Comparison of ENCODE assay signal across 12 mouse cellular contexts in the genomic region with DNA sequence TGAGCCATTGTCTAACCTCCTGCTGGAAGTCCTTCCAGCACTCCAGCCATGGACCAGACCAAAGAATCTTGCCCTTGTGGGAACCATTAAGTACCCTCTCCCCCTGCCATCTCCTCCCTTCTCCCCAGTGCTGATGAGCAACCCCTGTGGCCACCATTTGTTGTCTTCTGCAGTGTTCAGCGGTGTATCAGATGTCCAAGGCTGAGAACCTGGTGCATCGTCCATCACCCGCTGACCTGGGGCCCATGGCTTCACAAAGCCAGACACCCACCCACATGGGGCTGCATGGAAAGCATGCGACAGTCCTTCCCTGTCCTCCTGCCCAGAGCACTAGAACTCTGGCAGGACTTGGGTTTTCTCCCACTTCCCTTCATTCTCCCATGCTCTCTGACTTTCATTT.
"Had no signal": no experiment of that assay in that cellular context is flagged by ENCODE, and none has a peak within 500 bp of the region (broad histone marks: within the 10 kb centered on the region; RNA-seq: fewer than 3 reads in every experiment).

No protein-coding gene starts in this region.

- DNase-seq: left cerebral cortex, postnatal 4 days; liver; liver, embryonic 13.5 days; liver, postnatal 0 days; lung, adult 18-20 months; lung, adult 2 months; lung, embryonic 14.5 days; lung, postnatal 10 days; lung, postnatal 14 days; lung, postnatal 36 days; lung, postnatal 4 days; midbrain, embryonic 14.5 days had no signal
